Mouse (Mus musculus): ENCODE data around the gene Clec4g. TPM values are rescaled to one million over a fixed set of nuclear protein-coding genes. Genes with fewer than 3 reads are reported as not detected.
A peak's percentile ranks its signal among the peaks of the same experiment; 100 is the strongest.

Clec4g gene
- polyA plus RNA-seq, 1 experiment from 2014 or later: 1.8 TPM

DNA sequence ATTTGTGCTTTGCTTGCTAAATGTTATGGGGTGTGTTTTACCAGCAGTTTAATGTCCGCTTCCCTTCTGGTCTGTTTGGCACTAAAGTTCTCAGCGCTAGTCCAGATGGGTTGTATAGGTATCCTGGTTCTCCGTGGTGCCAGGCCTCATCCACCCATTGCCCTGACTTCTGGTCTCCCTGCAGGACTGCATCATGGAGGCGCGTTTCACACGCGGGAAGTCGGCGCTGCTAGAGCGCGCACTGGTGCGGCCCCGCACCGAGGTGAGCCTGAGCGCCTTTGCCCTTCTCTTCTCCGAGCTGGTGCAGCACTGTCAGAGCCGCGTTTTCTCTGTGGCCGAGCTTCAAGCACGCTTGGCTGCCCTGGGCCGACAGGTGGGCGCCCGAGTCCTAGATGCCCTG, 41.6 kb downstream of the Clec4g start:
- no peak for ATAC-seq
- Histone ChIP-seq H3K4me2 (no peak overlapping the region), H3K36me3 (peaks cover 36% of the 10 kb centered on the region), H3K4me1 (peaks cover 18% of the 10 kb centered on the region), H3K27me3 (replicated peaks) (no peaks in the 10 kb centered on the region), H3K9me3 (replicated peaks) (no peaks in the 10 kb centered on the region), H3K9ac (no peak overlapping the region), H3K4me3 (no peak overlapping the region), H3K27ac (no peak overlapping the region)
- WGBS (ENCODE audit: insufficient replicate concordance): 90% methylated on average over 23 of the region's 23 CpGs

- WGBS (ENCODE audit: insufficient replicate concordance): 1% methylated on average over 15 of the region's 15 CpGs
- no peaks in the 10 kb centered on the region for H3K27me3 ChIP-seq (replicated peaks)
- H3K27ac ChIP-seq: peak overlapping the region; percentile 87
- H3K4me2 ChIP-seq: peak overlapping the region; percentile 83
- H3K4me3 ChIP-seq: peak overlapping the region; percentile 75
- no peaks in the 10 kb centered on the region for H3K9me3 ChIP-seq (replicated peaks)
- peaks cover 25% of the 10 kb centered on the region for H3K4me1 ChIP-seq
- peak; percentile 17 for ATAC-seq
- H3K9ac ChIP-seq: peak overlapping the region; percentile 86
- peaks cover 33% of the 10 kb centered on the region for H3K36me3 ChIP-seq
These were observed 43.4 kb downstream of the Clec4g start for GRCm38 (mm10) chr8:3676993-3677579.

DNA sequence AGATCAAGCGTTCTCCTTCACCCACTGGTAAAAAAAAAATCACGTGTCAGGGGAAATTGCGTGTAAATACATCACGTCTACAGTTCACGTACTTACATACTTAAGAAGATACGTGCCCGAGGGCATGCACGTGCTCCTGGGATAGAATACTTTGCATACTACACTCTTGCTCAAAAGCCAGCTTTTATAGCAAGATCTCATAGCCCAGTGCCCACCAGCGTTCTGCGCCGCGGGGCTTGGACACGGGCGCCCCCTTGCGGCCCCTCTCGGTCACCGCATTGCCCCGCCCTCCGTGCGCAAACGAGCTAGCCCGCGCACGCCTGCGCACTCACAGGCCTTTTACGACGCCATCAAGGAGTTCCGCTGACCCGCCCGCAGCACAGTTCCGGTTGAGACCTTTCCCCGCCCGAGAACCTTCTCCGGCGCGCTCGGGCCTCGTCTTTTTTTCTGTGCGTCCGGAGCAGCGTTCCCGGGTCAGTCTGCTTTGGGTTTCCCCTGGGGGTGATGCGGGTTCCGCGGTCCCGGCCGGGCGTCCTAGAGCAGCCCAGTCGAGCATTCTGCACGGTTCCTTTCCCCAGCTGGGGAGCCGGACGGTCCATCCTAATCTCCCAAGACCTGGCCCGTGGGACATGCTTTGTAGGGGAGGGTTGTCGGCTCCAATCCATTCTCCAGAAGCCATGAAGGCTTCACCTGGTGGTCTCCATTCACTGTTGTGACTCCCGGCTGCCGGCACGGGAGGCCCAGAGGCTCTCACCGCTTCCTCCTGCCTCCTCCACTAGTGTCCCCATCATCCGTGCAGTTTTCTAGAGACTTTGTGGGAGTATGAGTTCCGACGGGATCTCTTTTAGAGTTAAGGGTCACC, 44.1 kb downstream of the Clec4g start, which contains the start of gene Trappc5:
TSS of gene Trappc5 (plus strand) at position 169 of the 862 bp plus-strand sequence.
- Histone ChIP-seq H3K9me3 (replicated peaks) (no peaks in the 10 kb centered on the region), H3K4me2 (peak within 1 kb of the TSS; percentile 83), H3K4me3 (peak within 1 kb of the TSS; percentile 75), H3K4me1 (peaks cover 26% of the 10 kb centered on the region), H3K9ac (peak within 1 kb of the TSS; percentile 86), H3K27ac (peak within 1 kb of the TSS; percentile 87), H3K36me3 (peaks cover 30% of the 10 kb centered on the region), H3K27me3 (replicated peaks) (no peaks in the 10 kb centered on the region)
- ATAC-seq: peak; percentile 89
- WGBS (ENCODE audit: insufficient replicate concordance): 1% methylated on average over 61 of the region's 61 CpGs

- WGBS (ENCODE audit: insufficient replicate concordance): 70% methylated on average over 3 of the region's 3 CpGs
- ATAC-seq: no peak
These were observed 45.8 kb downstream of the Clec4g start for GRCm38 (mm10) chr8:3674671-3675070.

GRCm38 (mm10) chr8:3671980-3672491, 48.4 kb downstream of the Clec4g start, which contains the start of gene Fcor:
Gene Fcor (minus strand): TSS chr8:3672362.
- Histone ChIP-seq H3K9me3 (replicated peaks) (no peaks in the 10 kb centered on the region), H3K4me1 (peaks cover 16% of the 10 kb centered on the region), H3K4me2 (peak within 1 kb of the TSS; percentile 73), H3K36me3 (no peaks in the 10 kb centered on the region), H3K9ac (peak within 1 kb of the TSS; percentile 68), H3K27me3 (replicated peaks) (no peaks in the 10 kb centered on the region; the same call in 1 of the 2 replicates), H3K27ac (no peak within 1 kb of the TSS; the same call in 1 of the 2 replicates), H3K4me3 (peak within 1 kb of the TSS; percentile 58)
- WGBS (ENCODE audit: insufficient replicate concordance): under 1% methylated on average over 23 of the region's 23 CpGs
- ATAC-seq: peak; percentile 67

More at GRCm38 (mm10) chr8:3674671-3675070, 45.8 kb downstream of the Clec4g start:
- Histone ChIP-seq H3K27ac (no peak overlapping the region), H3K4me3 (no peak overlapping the region), H3K36me3 (peaks cover 13% of the 10 kb centered on the region), H3K27me3 (replicated peaks) (no peaks in the 10 kb centered on the region), H3K9me3 (replicated peaks) (no peaks in the 10 kb centered on the region), H3K4me1 (peaks cover 26% of the 10 kb centered on the region), H3K9ac (no peak overlapping the region), H3K4me2 (no peak overlapping the region)

- Histone ChIP-seq H3K9ac (no peak overlapping the region), H3K9me3 (replicated peaks) (no peaks in the 10 kb centered on the region), H3K4me1 (peaks cover 8% of the 10 kb centered on the region), H3K27ac (no peak overlapping the region), H3K4me3 (no peak overlapping the region), H3K27me3 (replicated peaks) (no peaks in the 10 kb centered on the region; the same call in 1 of the 2 replicates), H3K36me3 (no peaks in the 10 kb centered on the region), H3K4me2 (no peak overlapping the region)
- ATAC-seq: no peak
- 49% methylated on average over 2 of the region's 2 CpGs for whole genome bisulfite sequencing (ENCODE audit: insufficient replicate concordance)
These were observed 50.1 kb downstream of the Clec4g start for GRCm38 (mm10) chr8:3670388-3670787.

DNA sequence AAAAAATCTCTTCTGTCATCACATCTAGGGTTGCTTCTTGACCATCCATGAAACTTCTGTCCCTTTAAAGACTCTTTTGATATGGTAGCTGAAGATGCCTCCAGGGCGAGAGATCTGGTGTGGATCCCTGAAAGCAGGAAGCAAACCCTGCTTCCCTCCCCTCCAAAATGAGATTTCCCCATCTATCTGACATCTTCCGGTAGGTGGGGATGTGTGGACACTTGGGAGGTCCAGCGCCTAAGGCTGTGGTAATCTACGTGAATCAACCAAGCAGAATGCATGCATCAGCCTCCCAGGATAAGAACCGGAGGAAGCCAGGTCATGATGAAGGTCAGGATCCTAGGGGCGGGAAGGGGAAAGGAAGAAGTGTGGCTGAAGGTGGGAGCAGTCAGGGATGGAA, 54.9 kb downstream of the Clec4g start, which contains the start of gene Mcemp1:
TSS of gene Mcemp1 (plus strand) at position 248 of the 400 bp plus-strand sequence.
- H3K4me3 ChIP-seq: no peak within 1 kb of the TSS
- no peak within 1 kb of the TSS for H3K4me2 ChIP-seq
- ATAC-seq: no peak
- H3K27ac ChIP-seq: peak within 1 kb of the TSS; percentile 7; the same call in 1 of the 2 replicates
- H3K36me3 ChIP-seq: no peaks in the 10 kb centered on the region
- H3K9ac ChIP-seq: no peak within 1 kb of the TSS
- H3K4me1 ChIP-seq: no peaks in the 10 kb centered on the region
- H3K9me3 ChIP-seq (replicated peaks): no peaks in the 10 kb centered on the region
- no peaks in the 10 kb centered on the region; the same call in 1 of the 2 replicates for H3K27me3 ChIP-seq (replicated peaks)
- WGBS (ENCODE audit: insufficient replicate concordance): 55% methylated on average over 6 of the region's 6 CpGs

DNA sequence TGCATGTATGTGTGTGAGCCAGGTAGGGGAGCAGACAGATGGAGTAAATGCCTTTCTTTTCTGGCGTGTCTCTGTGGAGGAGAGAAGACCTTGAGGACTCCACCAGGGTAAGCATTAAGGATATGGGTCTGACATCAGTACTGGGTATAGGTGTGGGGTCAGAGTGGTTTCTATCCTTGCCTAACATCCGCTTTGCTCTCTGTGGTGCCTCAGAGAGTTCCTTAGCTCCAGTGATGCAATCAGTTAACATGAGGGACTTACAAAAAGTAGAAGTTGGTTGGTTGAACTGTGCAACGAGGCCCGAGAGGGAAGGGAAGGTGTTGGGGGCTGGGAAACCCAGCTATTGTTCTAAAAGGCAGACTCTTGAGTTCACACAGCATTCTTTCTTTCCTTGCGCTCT, 56.0 kb downstream of the Clec4g start:
- H3K9ac ChIP-seq: no peak overlapping the region
- H3K36me3 ChIP-seq: no peaks in the 10 kb centered on the region
- WGBS (ENCODE audit: insufficient replicate concordance): 16% methylated on average over 4 of the region's 5 CpGs
- no peaks in the 10 kb centered on the region for H3K9me3 ChIP-seq (replicated peaks)
- no peak overlapping the region; the same call in 1 of the 2 replicates for H3K27ac ChIP-seq
- no peak overlapping the region for H3K4me3 ChIP-seq
- H3K4me2 ChIP-seq: no peak overlapping the region
- ATAC-seq: 0 out of 2 replicates have a peak, but pooled peaks have one; percentile 8
- no peaks in the 10 kb centered on the region; the same call in 1 of the 2 replicates for H3K27me3 ChIP-seq (replicated peaks)
- H3K4me1 ChIP-seq: 0 out of 2 replicates have a peak, but pooled peaks cover 3% of the 10 kb centered on the region

GRCm38 (mm10) chr8:3660889-3661288, 59.6 kb downstream of the Clec4g start:
- no peak overlapping the region for H3K4me3 ChIP-seq
- H3K27ac ChIP-seq: no peak overlapping the region
- H3K4me2 ChIP-seq: no peak overlapping the region
- peaks cover 13% of the 10 kb centered on the region; the same call in 1 of the 2 replicates for H3K27me3 ChIP-seq (replicated peaks)
- 47% methylated on average over 8 of the region's 8 CpGs for WGBS (ENCODE audit: insufficient replicate concordance)
- H3K9me3 ChIP-seq (replicated peaks): no peaks in the 10 kb centered on the region
- H3K36me3 ChIP-seq: no peaks in the 10 kb centered on the region
- H3K9ac ChIP-seq: no peak overlapping the region
- H3K4me1 ChIP-seq: 0 out of 2 replicates have a peak, but pooled peaks cover 3% of the 10 kb centered on the region
- ATAC-seq: no peak
